Mouse (Mus musculus): ENCODE results near the gene Fcgrt.

DNA sequence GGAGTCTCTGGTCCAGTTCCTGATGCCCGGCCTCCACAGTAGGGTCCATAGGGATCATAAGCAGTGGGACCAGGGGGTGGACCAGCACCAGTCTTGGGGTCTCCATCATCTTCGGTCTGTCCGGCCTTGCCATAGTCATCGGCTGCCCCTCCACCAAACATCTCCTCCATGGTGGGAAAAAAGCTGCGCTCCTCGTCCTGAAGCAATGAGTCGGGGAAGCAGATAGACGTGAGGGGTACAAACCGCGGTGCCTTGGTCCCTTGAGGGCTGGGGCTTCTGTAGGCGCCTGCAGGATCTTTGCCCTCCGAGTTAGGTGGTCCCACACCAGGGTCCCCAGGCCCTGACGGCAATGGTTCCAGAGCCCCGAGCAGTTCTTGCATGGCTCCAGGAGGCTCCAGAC lies 56.2 kb downstream of the Fcgrt start:
- TF ChIP-seq CTCF (conservative IDR thresholded peaks at IDR 0.05; ENCODE audit: low read length), result no peak
- no peak for TF ChIP-seq POU5F1 (IDR thresholded peaks at IDR 0.05; ENCODE audit: borderline replicate concordance, low read length)
- TF ChIP-seq NANOG (IDR thresholded peaks at IDR 0.05; ENCODE audit: borderline replicate concordance, low read length), result no peak

All from E14TG2a.4 (cell line).